Mouse (Mus musculus): ENCODE data around the gene Hrct1.

DNA sequence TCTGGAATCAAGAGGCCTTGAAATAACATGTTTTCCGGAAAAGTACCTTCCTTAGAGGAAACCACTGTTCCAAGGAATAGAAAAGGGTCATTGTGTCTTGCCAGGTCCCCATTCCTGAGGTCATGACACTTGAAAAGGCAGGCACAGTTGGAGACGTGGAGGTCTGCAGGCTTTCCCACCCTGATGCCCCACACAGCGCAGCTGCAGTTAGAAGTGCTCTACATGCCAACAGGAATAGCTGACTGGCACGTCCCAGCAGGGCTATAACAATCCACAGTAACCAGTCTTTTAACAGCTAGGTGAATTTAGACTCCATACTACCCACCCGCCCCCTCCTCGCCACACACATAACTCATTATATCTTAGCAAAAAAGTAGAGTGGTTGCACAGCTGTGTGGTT lies 10.2 kb downstream of the Hrct1 start:
- TF ChIP-seq POLR2A (IDR thresholded peaks at IDR 0.05; ENCODE audit: low read depth, low read length), result no peak
- no peak for TF ChIP-seq CTCF (IDR thresholded peaks at IDR 0.05; ENCODE audit: borderline replicate concordance, insufficient read depth, low read length)
